9 mouse cellular contexts compared by ENCODE assay signal in genomic region chr7:133040688-133041345, GRCm38 (mm10).
A peak's percentile ranks its signal among the peaks of the same experiment; 100 is the strongest.
DNase-seq lines count a peak whose midpoint lies in the region; ATAC-seq and TF ChIP-seq lines count a peak whose summit lies in the region.
"Had no signal": no experiment of that assay in that cellular context is flagged by ENCODE, and none has a peak within 500 bp of the region (broad histone marks: within the 10 kb centered on the region; RNA-seq: fewer than 3 reads in every experiment).

No protein-coding gene starts in this region.

- 0 out of 2 replicates have a peak, but pooled peaks cover 4% of the 10 kb centered on the region for H3K36me3 ChIP-seq in embryonic facial prominence, embryonic 12.5 days
- H3K36me3 ChIP-seq in embryonic facial prominence, embryonic 10.5 days (replicated peaks), result peaks cover 37% of the 10 kb centered on the region
- peaks cover 36% of the 10 kb centered on the region for H3K36me3 ChIP-seq in ES-Bruce4 (ENCODE audit: control insufficient read depth, insufficient read depth, low read length, poor library complexity, severe bottlenecking)
- H3K36me3 ChIP-seq in intestine, embryonic 15.5 days, result 0 out of 2 replicates have a peak, but pooled peaks cover 3% of the 10 kb centered on the region
- peaks cover 7% of the 10 kb centered on the region; the same call in 1 of the 2 replicates for H3K36me3 ChIP-seq in lung, embryonic 14.5 days (ENCODE audit: insufficient read depth)

- ATAC-seq in embryonic facial prominence, embryonic 12.5 days (ENCODE audit: insufficient number of reproducible peaks, insufficient read depth, low FRiP score, low TSS enrichment), result no peak
- ATAC-seq in intestine, embryonic 15.5 days, result 0 out of 2 replicates have a peak, but pooled peaks have one; percentile 27
- no peak for ATAC-seq in lung, embryonic 14.5 days (ENCODE audit: insufficient read depth)

- peak; percentile 90 for TF ChIP-seq EP300 in ES-Bruce4 (IDR thresholded peaks at IDR 0.05; ENCODE audit: insufficient read depth, low read depth, low read length)

- 0 out of 2 replicates have a peak overlapping the region, but pooled peaks have one; percentile 46 for H3K27ac ChIP-seq in embryonic facial prominence, embryonic 12.5 days
- H3K27ac ChIP-seq in embryonic facial prominence, embryonic 10.5 days (replicated peaks), result no peak overlapping the region
- peak overlapping the region; percentile 77 for H3K27ac ChIP-seq in ES-Bruce4 (ENCODE audit: insufficient read depth, low read length)
- H3K27ac ChIP-seq in intestine, embryonic 15.5 days, result peak overlapping the region; percentile 79
- peak overlapping the region; percentile 90 for H3K27ac ChIP-seq in lung, embryonic 14.5 days (ENCODE audit: low read depth)
- H3K27ac ChIP-seq: limb, embryonic 13.5 days had no signal

- no peak overlapping the region for H3K4me2 ChIP-seq in embryonic facial prominence, embryonic 12.5 days (replicated peaks)
- 0 out of 2 replicates have a peak overlapping the region, but pooled peaks have one; percentile 7 for H3K4me2 ChIP-seq in intestine, embryonic 15.5 days (replicated peaks)
- peak overlapping the region; percentile 27 for H3K4me2 ChIP-seq in lung, embryonic 14.5 days
- H3K4me2 ChIP-seq: limb, embryonic 13.5 days had no signal

- no peak for TF ChIP-seq POLR2A in ES-Bruce4 (IDR thresholded peaks at IDR 0.05; ENCODE audit: insufficient read depth, low read length)

- DNase-seq in embryonic facial prominence, embryonic 10.5 days (ENCODE audit: low spot score), result no peak
- DNase-seq in lung, embryonic 14.5 days, result peak; percentile 58
- DNase-seq in cerebellum, postnatal 36 days, result no peak
- DNase-seq in layer of hippocampus, postnatal 10 days (ENCODE audit: low spot score in 2 of 2), result no peak
- no peak for DNase-seq in thymus, postnatal 10 days (ENCODE audit: low spot score in 2 of 2)

- no peak overlapping the region for H3K4me3 ChIP-seq in embryonic facial prominence, embryonic 12.5 days
- H3K4me3 ChIP-seq in embryonic facial prominence, embryonic 10.5 days, result no peak overlapping the region
- no peak overlapping the region for H3K4me3 ChIP-seq in ES-Bruce4 (ENCODE audit: low read depth, low read length)
- H3K4me3 ChIP-seq in intestine, embryonic 15.5 days (replicated peaks), result no peak overlapping the region
- H3K4me3 ChIP-seq in lung, embryonic 14.5 days (ENCODE audit: low read depth, low read length), result no peak overlapping the region
- H3K4me3 ChIP-seq: limb, embryonic 13.5 days had no signal

- peaks cover 56% of the 10 kb centered on the region for H3K4me1 ChIP-seq in embryonic facial prominence, embryonic 12.5 days
- H3K4me1 ChIP-seq in embryonic facial prominence, embryonic 10.5 days, result peaks cover 76% of the 10 kb centered on the region
- H3K4me1 ChIP-seq in ES-Bruce4 (ENCODE audit: control insufficient read depth, insufficient read depth, low read length), result peaks cover 15% of the 10 kb centered on the region
- peaks cover 80% of the 10 kb centered on the region for H3K4me1 ChIP-seq in intestine, embryonic 15.5 days (replicated peaks)
- peaks cover 37% of the 10 kb centered on the region for H3K4me1 ChIP-seq in lung, embryonic 14.5 days (ENCODE audit: insufficient read depth)

- H3K9ac ChIP-seq in embryonic facial prominence, embryonic 12.5 days, result no peak overlapping the region
- no peak overlapping the region for H3K9ac ChIP-seq in ES-Bruce4 (ENCODE audit: low read depth, poor library complexity, severe bottlenecking)
- H3K9ac ChIP-seq in intestine, embryonic 15.5 days, result no peak overlapping the region; the same call in 1 of the 2 replicates
- H3K9ac ChIP-seq in lung, embryonic 14.5 days, result no peak overlapping the region
- H3K9ac ChIP-seq: limb, embryonic 13.5 days had no signal

- H3K9me3 ChIP-seq in embryonic facial prominence, embryonic 12.5 days, result no peaks in the 10 kb centered on the region
- H3K9me3 ChIP-seq in embryonic facial prominence, embryonic 10.5 days, result no peaks in the 10 kb centered on the region
- peaks cover 29% of the 10 kb centered on the region for H3K9me3 ChIP-seq in ES-Bruce4 (replicated peaks; ENCODE audit: control insufficient read depth, insufficient read depth, low read length, poor library complexity, severe bottlenecking)
- no peaks in the 10 kb centered on the region for H3K9me3 ChIP-seq in intestine, embryonic 15.5 days
- no peaks in the 10 kb centered on the region for H3K9me3 ChIP-seq in lung, embryonic 14.5 days (ENCODE audit: low read depth, low read length)
- H3K9me3 ChIP-seq: limb, embryonic 13.5 days had no signal

- 69% methylated on average over 3 of the region's 3 CpGs for WGBS in embryonic facial prominence, embryonic 12.5 days
- 82% methylated on average over 3 of the region's 3 CpGs for WGBS in embryonic facial prominence, embryonic 10.5 days
- WGBS in intestine, embryonic 15.5 days, result 45% methylated on average over 3 of the region's 3 CpGs
- WGBS in lung, embryonic 14.5 days, result 50% methylated on average over 3 of the region's 3 CpGs

- peak; percentile 42 for TF ChIP-seq CTCF in ES-Bruce4 (IDR thresholded peaks at IDR 0.05; ENCODE audit: low read depth, low read length)
- TF ChIP-seq CTCF in lung, embryonic 14.5 days (IDR thresholded peaks at IDR 0.05; ENCODE audit: low read depth), result peak; percentile 41

- H3K27me3 ChIP-seq in embryonic facial prominence, embryonic 12.5 days, result no peaks in the 10 kb centered on the region
- no peaks in the 10 kb centered on the region for H3K27me3 ChIP-seq in embryonic facial prominence, embryonic 10.5 days (replicated peaks; ENCODE audit: low read depth, poor library complexity, severe bottlenecking)
- no peaks in the 10 kb centered on the region for H3K27me3 ChIP-seq in ES-Bruce4 (ENCODE audit: control insufficient read depth, insufficient read depth, low read length, poor library complexity, severe bottlenecking)
- H3K27me3 ChIP-seq in intestine, embryonic 15.5 days (replicated peaks), result no peaks in the 10 kb centered on the region
- H3K27me3 ChIP-seq in lung, embryonic 14.5 days (ENCODE audit: insufficient read depth, low read length), result no peaks in the 10 kb centered on the region
- H3K27me3 ChIP-seq: limb, embryonic 13.5 days had no signal
